Mouse (Mus musculus) liver, embryonic 11.5 days (tissue): ENCODE measurements around the gene Adssl1. TPM values are rescaled to one million over a fixed set of nuclear protein-coding genes. Genes with fewer than 3 reads are reported as not detected.

Experiments
- ATAC-seq: fragments of 200-750 bp; cut with Nextera tagmentation; replicated peaks from 2 replicates; pipeline ENCODE4 v1.8.0; 2017; ENCODE audit warnings: moderate number of reproducible peaks, mild to moderate bottlenecking, moderate TSS enrichment, moderate library complexity; ENCODE audit not compliant: low FRiP score
- DNase-seq: peaks from one replicate; pipeline ENCODE4 v3.0.0-alpha.2; 2017; ENCODE audit warnings: low spot score
- H3K27ac ChIP-seq: fragments of 300-500 bp; sonication (generic); 2 replicates; pipeline ENCODE4 v1.5.1; 2014; ENCODE audit warnings: mild to moderate bottlenecking, low read depth, low read length, control low read depth
- H3K27me3 ChIP-seq: fragments of 300-500 bp; sonication (generic); replicated peaks from 2 replicates; pipeline ENCODE4 v1.6.1; 2014; ENCODE audit warnings: low read length, mixed read lengths; ENCODE audit not compliant: control insufficient read depth, insufficient read depth
- H3K36me3 ChIP-seq: fragments of 300-500 bp; sonication (generic); 2 replicates; pipeline ENCODE4 v1.6.1; 2014; ENCODE audit warnings: mild to moderate bottlenecking, low read length, moderate library complexity, mixed read lengths; ENCODE audit not compliant: control insufficient read depth, insufficient read depth
- H3K4me1 ChIP-seq: fragments of 300-500 bp; sonication (generic); replicated peaks from 2 replicates; pipeline ENCODE4 v1.6.1; 2014; ENCODE audit warnings: low read length, mixed read lengths; ENCODE audit not compliant: control insufficient read depth, insufficient read depth
- H3K4me2 ChIP-seq: fragments of 300-500 bp; sonication (generic); 2 replicates; pipeline ENCODE4 v1.6.1; 2014; ENCODE audit warnings: mild to moderate bottlenecking, control low read depth, moderate library complexity
- H3K4me3 ChIP-seq: fragments of 300-500 bp; sonication (generic); 2 replicates; pipeline ENCODE4 v1.5.1; 2014; ENCODE audit warnings: low read depth, low read length, control low read depth
- H3K9ac ChIP-seq: fragments of 300-500 bp; sonication (generic); 2 replicates; pipeline ENCODE4 v1.6.1; 2014; ENCODE audit warnings: low read depth, low read length, control low read depth
- H3K9me3 ChIP-seq: fragments of 300-500 bp; sonication (generic); 2 replicates; pipeline ENCODE4 v1.6.1; 2016; ENCODE audit warnings: low read length, inconsistent platforms, mixed read lengths; ENCODE audit not compliant: control insufficient read depth
- WGBS: fragments of 180-500 bp; shearing (Covaris S2); extraction: QIAGEN DNeasy Blood & Tissue Kit; methylation state at CpG from one replicate; pipeline ENCODE4 v1.1.7; 2014; 5-methylcytosine and 5-hydroxymethylcytosine counted together
- polyA plus RNA-seq: library from polyadenylated mRNA; unstranded; fragments of >200 nt; fragmentation: Nextera tagmentation; extraction: Ambion mirVana; gene quantifications from 2 replicates; pipeline ENCODE4 v1.2.1, GENCODE M21; 2014

The Adssl1 gene
- polyA plus RNA-seq, 1 experiment from 2014 or later = 7.4 TPM

GRCm38 (mm10) chr12:112579926-112580325 is 39.9 kb upstream of the Adssl1 start:
- H3K27me3 ChIP-seq = no peaks in the 10 kb centered on the region
- ATAC-seq (no peak), DNase-seq (no peak)
- H3K4me3 ChIP-seq = no peak overlapping the region
- H3K4me1 ChIP-seq = peaks cover 19% of the 10 kb centered on the region
- WGBS = 73% methylated on average over 8 of the region's 8 CpGs
- no peak overlapping the region for H3K4me2 ChIP-seq
- H3K9me3 ChIP-seq = no peaks in the 10 kb centered on the region
- H3K36me3 ChIP-seq = no peaks in the 10 kb centered on the region
- H3K9ac ChIP-seq = no peak overlapping the region
- no peak overlapping the region for H3K27ac ChIP-seq

DNA sequence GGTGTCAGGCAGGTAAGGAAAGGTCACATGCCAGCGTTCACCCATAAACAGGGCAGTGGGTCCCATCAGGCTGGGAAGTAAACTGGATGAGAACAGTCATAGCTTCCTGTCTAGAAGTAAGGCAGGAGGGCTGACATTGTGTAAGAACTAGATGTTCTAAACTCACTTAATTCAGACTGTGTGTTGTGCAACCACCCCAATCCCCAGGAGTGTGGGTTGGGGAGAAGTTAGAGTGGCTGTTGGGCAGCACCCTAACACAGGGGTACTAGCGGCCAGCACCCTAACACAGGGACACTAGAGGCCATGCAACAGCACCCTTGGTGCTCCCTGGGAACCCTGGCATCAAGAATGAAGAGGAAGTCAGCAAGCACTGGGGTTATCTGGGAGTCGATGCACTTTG is 38.7 kb upstream of the Adssl1 start:
- no peak overlapping the region for H3K4me2 ChIP-seq
- no peaks in the 10 kb centered on the region for H3K9me3 ChIP-seq
- 60% methylated on average over 3 of the region's 3 CpGs for WGBS
- H3K9ac ChIP-seq = no peak overlapping the region
- no peaks in the 10 kb centered on the region for H3K36me3 ChIP-seq
- no peaks in the 10 kb centered on the region for H3K27me3 ChIP-seq
- DNase-seq (no peak), ATAC-seq (no peak)
- no peak overlapping the region for H3K27ac ChIP-seq
- H3K4me3 ChIP-seq = no peak overlapping the region
- H3K4me1 ChIP-seq = peaks cover 20% of the 10 kb centered on the region

GRCm38 (mm10) chr12:112584954-112585353 is 34.9 kb upstream of the Adssl1 start:
- H3K27me3 ChIP-seq = no peaks in the 10 kb centered on the region
- ATAC-seq (no peak), DNase-seq (no peak)
- H3K4me1 ChIP-seq = peaks cover 19% of the 10 kb centered on the region
- no peak overlapping the region for H3K4me2 ChIP-seq
- H3K9me3 ChIP-seq = no peaks in the 10 kb centered on the region
- H3K27ac ChIP-seq = no peak overlapping the region
- H3K9ac ChIP-seq = no peak overlapping the region
- H3K36me3 ChIP-seq = no peaks in the 10 kb centered on the region
- 89% methylated on average over 7 of the region's 7 CpGs for WGBS
- no peak overlapping the region for H3K4me3 ChIP-seq

DNA sequence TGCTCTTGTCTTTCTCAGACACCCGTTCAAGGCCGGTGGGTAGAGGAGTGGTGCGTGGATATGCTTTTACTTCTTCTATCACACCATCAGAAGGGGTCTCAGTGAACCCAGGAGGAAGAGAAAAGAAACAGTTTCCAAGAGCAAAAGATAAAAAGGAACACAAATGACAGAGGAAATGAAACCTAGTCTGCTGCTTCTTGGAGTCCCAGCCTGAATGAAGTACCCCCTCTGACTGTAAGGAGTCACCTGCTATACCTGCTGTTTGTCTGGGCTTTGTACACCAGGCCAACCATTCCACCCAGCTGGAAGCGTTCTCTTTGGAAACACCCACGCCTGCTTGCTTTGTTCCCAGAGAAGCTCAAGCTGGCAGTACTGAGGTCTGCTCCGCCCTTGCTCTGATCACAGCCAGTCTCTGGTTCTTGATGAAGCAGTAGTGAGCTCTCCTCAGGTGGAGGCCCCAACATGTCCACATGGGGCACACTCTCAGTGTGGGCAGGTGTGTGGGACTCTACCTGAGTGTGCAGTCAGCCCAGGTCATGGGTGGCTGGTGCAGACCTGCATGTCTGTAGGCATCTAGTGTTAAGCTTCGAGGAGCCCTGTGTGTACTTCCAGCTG is 33.8 kb upstream of the Adssl1 start:
- Histone ChIP-seq H3K36me3 (no peaks in the 10 kb centered on the region; the same call in 1 of the 2 replicates), H3K4me1 (peaks cover 23% of the 10 kb centered on the region), H3K4me3 (no peak overlapping the region), H3K9me3 (no peaks in the 10 kb centered on the region), H3K27ac (no peak overlapping the region), H3K9ac (no peak overlapping the region), H3K27me3 (no peaks in the 10 kb centered on the region), H3K4me2 (no peak overlapping the region)
- ATAC-seq = no peak
- no peak for DNase-seq
- WGBS = 72% methylated on average over 7 of the region's 7 CpGs

DNA sequence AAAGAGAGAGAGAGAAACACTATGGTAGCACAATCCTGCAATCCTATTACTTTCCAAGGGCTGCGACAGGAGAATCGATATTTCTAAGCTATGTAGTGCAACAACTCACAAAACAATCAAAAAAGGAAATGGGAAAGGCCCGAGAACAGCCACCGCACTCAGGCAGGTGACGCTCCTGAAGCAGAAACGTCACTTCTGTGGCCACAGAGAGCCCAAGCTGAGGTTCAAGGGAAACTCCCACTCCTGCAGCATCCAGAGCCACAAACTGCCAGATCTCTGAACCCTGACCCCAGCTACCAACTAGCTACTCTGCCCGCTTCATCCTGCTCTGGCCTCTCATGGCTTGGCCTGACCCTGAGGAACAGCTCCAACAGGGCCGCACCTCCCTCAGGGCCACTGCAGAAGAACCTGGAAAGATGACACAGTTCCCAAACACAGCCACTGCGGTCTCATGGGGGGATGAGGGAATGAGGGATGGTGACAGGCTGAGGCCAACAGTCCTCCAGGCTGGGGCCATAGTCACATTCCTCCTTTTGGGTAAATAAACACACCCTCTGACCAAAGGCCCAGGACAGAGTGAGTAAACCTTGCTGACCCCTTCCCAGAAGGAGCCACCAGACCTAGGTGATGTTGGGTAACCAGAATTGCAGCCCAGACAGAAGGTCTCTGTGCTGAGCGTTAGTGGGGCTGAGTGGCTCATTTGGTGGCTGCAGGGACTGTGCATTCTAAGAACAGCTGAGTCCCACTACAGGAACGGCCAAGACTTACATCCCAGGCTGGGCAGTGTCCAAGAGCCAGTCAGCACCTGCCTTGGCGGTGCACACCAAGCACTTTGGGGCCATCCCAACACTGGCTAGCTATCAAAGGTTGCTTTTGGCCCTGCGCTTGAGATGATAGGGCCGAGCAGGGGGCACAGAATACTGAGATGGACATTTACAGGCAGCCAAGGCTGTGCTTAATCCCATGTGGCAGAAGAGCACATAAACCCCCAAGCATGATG is 32.4 kb upstream of the Adssl1 start:
- Histone ChIP-seq H3K4me2 (peak overlapping the region; percentile 95), H3K9ac (no peak overlapping the region), H3K4me1 (peaks cover 26% of the 10 kb centered on the region), H3K36me3 (no peaks in the 10 kb centered on the region; the same call in 1 of the 2 replicates), H3K27ac (peak overlapping the region; percentile 47), H3K4me3 (no peak overlapping the region; the same call in 1 of the 2 replicates), H3K27me3 (no peaks in the 10 kb centered on the region; the same call in 1 of the 2 replicates), H3K9me3 (no peaks in the 10 kb centered on the region)
- DNase-seq (no peak), ATAC-seq (peak; percentile 12; the same call in 1 of the 2 replicates)
- WGBS = 67% methylated on average over 14 of the region's 14 CpGs

DNA sequence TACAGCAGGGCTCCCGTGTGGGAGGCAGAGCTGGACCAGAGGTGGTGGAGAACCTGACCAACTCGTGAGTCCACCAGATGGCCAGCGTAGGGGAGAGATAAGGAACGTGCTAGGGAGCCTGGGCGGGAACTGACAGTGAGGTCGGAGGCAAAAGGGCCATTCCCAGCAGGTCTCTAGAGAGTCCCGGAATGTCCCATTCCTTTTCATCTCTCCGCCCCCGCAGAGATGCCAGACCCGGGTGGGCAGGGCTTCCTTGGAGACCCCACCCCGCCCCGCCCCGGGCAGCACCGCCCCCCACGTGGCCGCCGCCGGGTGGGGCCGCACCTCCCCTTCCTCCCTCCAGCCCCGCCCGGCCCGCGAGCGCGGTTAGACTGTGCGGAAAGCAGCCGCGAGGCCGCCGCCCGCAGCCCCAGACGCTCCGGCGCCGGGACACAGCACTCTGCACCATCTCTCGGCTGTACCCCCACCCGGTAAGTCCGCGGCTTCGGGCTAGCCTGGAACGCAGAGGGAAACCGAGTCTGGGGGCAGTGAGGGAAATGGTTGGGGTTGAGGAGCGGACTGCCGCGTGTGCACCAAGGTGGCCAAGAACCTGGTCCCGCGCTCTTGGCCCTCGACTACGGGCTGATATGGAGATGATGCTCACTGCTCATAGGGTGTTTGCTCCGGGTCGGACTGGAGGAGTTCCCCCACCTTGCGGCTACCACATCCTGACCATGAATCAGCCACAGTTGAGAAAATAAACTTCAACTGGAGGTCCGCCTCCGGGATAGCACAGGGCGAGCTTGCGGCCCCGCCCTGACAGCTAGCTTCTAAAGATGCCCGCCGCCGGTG is 31.2 kb upstream of the Adssl1 start, which contains the start of gene Inf2:
TSS of gene Inf2 (plus strand) at position 359 of the 831 bp plus-strand sequence.
- under 1% methylated on average over 58 of the region's 60 CpGs for WGBS
- H3K36me3 ChIP-seq = no peaks in the 10 kb centered on the region; the same call in 1 of the 2 replicates

DNA sequence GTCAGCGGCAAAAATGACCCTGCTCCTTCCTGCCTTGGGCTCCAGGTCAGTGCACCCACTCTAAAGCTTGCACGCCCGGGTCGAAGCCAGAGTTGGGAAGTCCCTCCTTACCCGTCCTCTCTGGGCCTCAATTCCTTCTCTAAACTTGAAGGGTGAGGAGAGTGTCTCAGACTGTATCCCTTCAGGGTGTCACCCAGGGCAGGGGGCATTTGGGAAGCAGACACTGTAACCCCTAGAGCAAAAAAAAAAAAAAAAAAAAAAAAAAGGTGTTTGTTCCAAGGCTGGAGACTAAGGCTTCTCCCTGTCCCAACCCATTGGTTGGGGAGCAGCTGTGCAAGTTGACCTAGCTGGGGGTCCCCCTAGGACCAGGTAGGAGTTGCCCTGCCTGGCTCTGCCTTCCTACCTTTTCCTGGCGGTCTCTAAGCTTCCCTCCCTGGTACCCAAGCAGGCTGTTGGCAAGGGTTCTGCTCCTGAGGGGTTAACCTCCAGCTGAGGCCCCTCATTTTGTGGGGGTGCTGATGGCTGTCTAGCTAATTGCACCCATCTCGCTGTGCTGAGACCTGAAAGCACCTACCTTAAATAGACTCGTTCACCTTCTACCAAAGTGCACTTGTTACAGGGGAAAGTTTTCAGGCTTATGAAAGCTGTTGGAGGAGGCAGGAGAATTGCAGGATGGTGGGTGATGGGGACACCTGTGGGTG is 30.2 kb upstream of the Adssl1 start:
- Histone ChIP-seq H3K27ac (no peak overlapping the region), H3K4me1 (peaks cover 42% of the 10 kb centered on the region), H3K36me3 (no peaks in the 10 kb centered on the region; the same call in 1 of the 2 replicates), H3K27me3 (no peaks in the 10 kb centered on the region; the same call in 1 of the 2 replicates), H3K9ac (peak overlapping the region; percentile 68), H3K4me2 (peak overlapping the region; percentile 95), H3K4me3 (peak overlapping the region; percentile 64), H3K9me3 (no peaks in the 10 kb centered on the region)
- no peak for DNase-seq
- no peak for ATAC-seq
- 53% methylated on average over 8 of the region's 8 CpGs for WGBS

More for the DNA sequence above, 31.2 kb upstream of the Adssl1 start, which contains the start of gene Inf2:
- H3K4me2 ChIP-seq = peak within 1 kb of the TSS; percentile 95
- no peaks in the 10 kb centered on the region; the same call in 1 of the 2 replicates for H3K27me3 ChIP-seq
- H3K4me3 ChIP-seq = peak within 1 kb of the TSS; percentile 64
- no peaks in the 10 kb centered on the region for H3K9me3 ChIP-seq
- peak within 1 kb of the TSS; percentile 68 for H3K9ac ChIP-seq
- H3K4me1 ChIP-seq = peaks cover 32% of the 10 kb centered on the region
- DNase-seq = peak; percentile 89
- peak; percentile 87 for ATAC-seq
- H3K27ac ChIP-seq = peak within 1 kb of the TSS; percentile 47
